Mouse (Mus musculus): Measurements from ENCODE around the gene Agbl3.

Gene Agbl3

GRCm38 (mm10) chr6:34906125-34906524, 125.9 kb downstream of the Agbl3 start:
- no peak for DNase-seq (ENCODE audit: extremely low read depth, low read depth)

- no peak for DNase-seq (ENCODE audit: extremely low read depth, low read depth)
These were observed 126.4 kb downstream of the Agbl3 start for GRCm38 (mm10) chr6:34906661-34907060.

GRCm38 (mm10) chr6:34907121-34907614, 126.9 kb downstream of the Agbl3 start:
- DNase-seq (ENCODE audit: extremely low read depth, low read depth) = no peak

GRCm38 (mm10) chr6:34907696-34908260, 127.5 kb downstream of the Agbl3 start:
- DNase-seq (ENCODE audit: extremely low read depth, low read depth) = no peak

Measured in MEL-GATA-1-ER (cell line).